Mouse (Mus musculus) naive thymus-derived CD4-positive, alpha-beta T cell, adult 5 months (primary cell): ENCODE measurements around the gene Sema3d. TPM values are rescaled to one million over a fixed set of nuclear protein-coding genes. Genes with fewer than 3 reads are reported as not detected.

Source experiments
- polyA plus RNA-seq: library from polyadenylated mRNA; unstranded; fragments of 100-300 nt; shearing (Covaris generic); gene quantifications from one replicate; pipeline ENCODE4 v1.2.1, GENCODE M21; 2017

Sema3d gene
- 0.35 TPM for polyA plus RNA-seq

GRCm38 (mm10) chr5:12383133-12383959 lies at the start of gene Sema3d:
TSS of gene Sema3d (plus strand) at chr5:12383385.

